Mouse (Mus musculus): ENCODE results near the gene Spz1. TPM values are rescaled to one million over a fixed set of nuclear protein-coding genes. Genes with fewer than 3 reads are reported as not detected.
A peak's percentile ranks its signal among the peaks of the same experiment; 100 is the strongest.

Gene Spz1
- polyA plus RNA-seq, 1 experiment = not detected

DNA sequence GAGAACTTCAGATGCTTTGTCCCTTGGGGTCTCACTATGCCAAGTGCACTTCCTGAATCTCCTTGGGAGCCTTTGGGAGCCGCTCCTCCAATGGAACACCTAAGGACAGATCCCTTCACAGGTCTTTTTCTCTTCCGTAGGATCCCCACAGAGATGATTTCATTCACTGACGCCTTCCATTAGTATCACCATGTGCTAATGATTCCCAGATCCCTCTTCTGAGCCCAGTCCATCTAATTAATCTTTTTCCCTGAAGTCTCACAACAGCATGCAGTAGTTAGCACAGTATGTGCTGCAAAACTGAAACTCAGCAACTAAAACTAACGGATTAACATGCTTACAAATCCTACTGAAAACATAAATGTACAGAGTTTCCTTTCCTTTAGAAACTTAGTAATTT lies 36.8 kb downstream of the Spz1 start:
- TF ChIP-seq POLR2A (IDR thresholded peaks at IDR 0.05; ENCODE audit: low read depth, low read length) = no peak
- no peak for TF ChIP-seq CTCF (IDR thresholded peaks at IDR 0.05; ENCODE audit: borderline replicate concordance, insufficient read depth, low read length)
- no peaks in the 10 kb centered on the region for H3K4me1 ChIP-seq (ENCODE audit: control insufficient read depth, insufficient read depth, low read length)
- no peak overlapping the region for H3K4me3 ChIP-seq (ENCODE audit: insufficient read depth, low read length)
- no peak overlapping the region for H3K27ac ChIP-seq (ENCODE audit: insufficient read depth, low read length)

DNA sequence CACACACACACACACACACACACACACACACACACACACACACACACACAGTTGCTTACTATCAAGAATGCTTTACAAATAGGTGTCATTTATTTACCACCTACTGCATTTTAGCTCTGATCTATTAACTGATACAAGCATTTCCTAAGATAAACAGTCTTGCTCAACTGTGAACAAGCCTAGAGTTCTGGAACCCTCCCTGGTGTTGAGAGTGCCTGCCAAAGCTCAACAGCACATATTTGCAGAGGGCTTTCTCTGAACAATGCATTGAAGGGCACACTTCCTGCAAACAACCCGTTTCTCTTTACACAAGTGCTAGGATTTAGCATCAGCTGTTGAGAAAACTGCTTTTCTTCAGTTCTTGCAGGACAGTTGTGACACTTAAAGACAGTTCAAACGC lies 42.2 kb downstream of the Spz1 start:
- Histone ChIP-seq H3K4me3 (ENCODE audit: insufficient read depth, low read length) (no peak overlapping the region), H3K4me1 (ENCODE audit: control insufficient read depth, insufficient read depth, low read length) (peaks cover 2% of the 10 kb centered on the region), H3K27ac (ENCODE audit: insufficient read depth, low read length) (no peak overlapping the region)
- TF ChIP-seq POLR2A (IDR thresholded peaks at IDR 0.05; ENCODE audit: low read depth, low read length) = no peak

GRCm38 (mm10) chr13:92532216-92532615 lies 43.8 kb downstream of the Spz1 start:
- no peak for TF ChIP-seq CTCF (IDR thresholded peaks at IDR 0.05; ENCODE audit: borderline replicate concordance, insufficient read depth, low read length)
- no peak for TF ChIP-seq POLR2A (IDR thresholded peaks at IDR 0.05; ENCODE audit: low read depth, low read length)
- no peak overlapping the region for H3K27ac ChIP-seq (ENCODE audit: insufficient read depth, low read length)
- H3K4me3 ChIP-seq (ENCODE audit: insufficient read depth, low read length) = no peak overlapping the region
- peaks cover 2% of the 10 kb centered on the region for H3K4me1 ChIP-seq (ENCODE audit: control insufficient read depth, insufficient read depth, low read length)

GRCm38 (mm10) chr13:92531237-92531636 lies 44.7 kb downstream of the Spz1 start:
- H3K4me1 ChIP-seq (ENCODE audit: control insufficient read depth, insufficient read depth, low read length) = peaks cover 2% of the 10 kb centered on the region

DNA sequence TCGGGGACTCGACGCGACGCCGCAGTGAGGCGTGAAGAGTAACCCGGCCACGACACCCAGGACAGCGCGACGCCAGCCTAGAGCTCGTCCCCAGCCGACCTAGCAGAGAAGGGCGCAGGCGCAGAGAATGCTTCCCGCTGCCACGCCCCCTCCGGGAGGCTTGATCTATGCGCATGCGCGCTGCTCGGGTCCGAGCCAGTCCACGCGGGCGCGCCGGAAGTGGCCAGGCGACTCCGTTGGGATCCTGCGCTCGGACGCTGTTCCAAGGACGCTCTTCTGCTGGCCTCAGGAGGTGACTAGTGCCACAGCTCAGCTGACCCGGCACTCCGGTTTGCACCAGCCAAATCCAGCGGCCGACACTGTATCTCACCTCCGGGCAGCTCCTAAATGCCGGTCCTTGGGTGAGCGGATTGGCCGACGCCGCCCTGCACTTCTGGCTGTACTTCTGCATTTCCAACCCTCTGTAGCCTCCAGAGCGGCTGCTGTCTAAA lies 45.2 kb downstream of the Spz1 start, which contains the start of gene Zfyve16:
Zfyve16 (minus strand) TSS at position 148 of the 491 bp plus-strand sequence.
- peak within 1 kb of the TSS; percentile 90 for H3K27ac ChIP-seq (ENCODE audit: insufficient read depth, low read length)
- peaks cover 2% of the 10 kb centered on the region for H3K4me1 ChIP-seq (ENCODE audit: control insufficient read depth, insufficient read depth, low read length)
- peak; percentile 92 for TF ChIP-seq POLR2A (IDR thresholded peaks at IDR 0.05; ENCODE audit: low read depth, low read length)
- TF ChIP-seq CTCF (IDR thresholded peaks at IDR 0.05; ENCODE audit: borderline replicate concordance, insufficient read depth, low read length) = no peak
- peak within 1 kb of the TSS; percentile 68 for H3K4me3 ChIP-seq (ENCODE audit: insufficient read depth, low read length)

More at GRCm38 (mm10) chr13:92531237-92531636, 44.7 kb downstream of the Spz1 start:
- TF ChIP-seq CTCF (IDR thresholded peaks at IDR 0.05; ENCODE audit: borderline replicate concordance, insufficient read depth, low read length) (no peak), POLR2A (IDR thresholded peaks at IDR 0.05; ENCODE audit: low read depth, low read length) (no peak)
- peak overlapping the region; percentile 66 for H3K27ac ChIP-seq (ENCODE audit: insufficient read depth, low read length)
- peak overlapping the region; percentile 68 for H3K4me3 ChIP-seq (ENCODE audit: insufficient read depth, low read length)

DNA sequence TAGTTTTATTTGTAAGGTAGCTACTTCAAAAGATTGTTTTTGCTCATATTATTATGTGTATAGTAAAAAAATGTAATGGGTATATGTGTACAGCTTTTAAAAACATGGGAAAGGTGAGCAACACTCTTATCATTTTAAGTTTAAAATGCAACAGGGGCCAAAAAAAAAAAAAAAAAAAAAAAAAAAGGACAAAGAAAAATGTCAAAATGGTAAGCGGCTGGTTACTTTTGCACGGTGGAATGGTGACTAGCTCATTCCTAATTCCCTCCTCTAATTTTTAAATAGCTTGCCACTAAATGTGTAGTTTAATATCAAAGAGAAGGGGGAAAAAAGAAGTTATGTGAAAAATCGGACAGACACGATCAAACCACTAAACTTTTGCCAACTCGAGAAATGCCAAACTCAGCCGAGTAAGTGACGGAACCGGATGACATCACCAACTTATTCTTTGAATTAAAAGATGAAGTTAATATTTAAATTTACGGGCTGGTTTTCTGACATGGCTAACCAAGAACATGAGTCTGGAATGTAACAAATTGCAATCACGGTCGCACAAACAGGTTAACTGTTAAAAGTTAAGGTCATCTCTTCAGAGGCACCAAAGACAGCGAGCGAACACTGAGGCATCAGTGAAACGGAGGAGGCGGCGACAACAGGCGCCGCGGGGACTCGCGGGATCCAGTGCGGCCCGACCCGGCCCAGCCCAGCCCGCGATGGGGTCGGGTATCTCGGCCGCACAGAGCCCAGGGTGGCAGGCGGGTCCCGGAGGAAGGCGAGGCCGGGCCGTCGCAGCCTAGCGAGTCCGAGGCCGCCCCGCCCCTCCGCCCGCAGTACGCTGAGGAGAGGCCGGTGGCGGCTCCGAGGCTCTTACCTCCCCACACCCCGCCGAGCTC lies 45.9 kb downstream of the Spz1 start:
- Histone ChIP-seq H3K27ac (ENCODE audit: insufficient read depth, low read length) (peak overlapping the region; percentile 90), H3K4me1 (ENCODE audit: control insufficient read depth, insufficient read depth, low read length) (peaks cover 2% of the 10 kb centered on the region), H3K4me3 (ENCODE audit: insufficient read depth, low read length) (peak overlapping the region; percentile 68)
- TF ChIP-seq CTCF (IDR thresholded peaks at IDR 0.05; ENCODE audit: borderline replicate concordance, insufficient read depth, low read length) (no peak), POLR2A (IDR thresholded peaks at IDR 0.05; ENCODE audit: low read depth, low read length) (no peak)

Other genes with a start within 250 kb of the Spz1 start
- 6.3 and 7.6 TPM in 2 replicates for gene Dhfr, start 221.4 kb downstream of the Spz1 start, polyA plus RNA-seq (2011; ENCODE audit: insufficient read length, low read depth, missing spikeins)
- gene Msh3, start 221.2 kb downstream of the Spz1 start, polyA plus RNA-seq (2011; ENCODE audit: insufficient read length, low read depth, missing spikeins) = 8.1 and 14.0 TPM in 2 replicates
- gene Ankrd34b, start 150.3 kb downstream of the Spz1 start, polyA plus RNA-seq (2011; ENCODE audit: insufficient read length, low read depth, missing spikeins) = not detected in 2 replicates
- gene Fam151b, start 92.2 kb downstream of the Spz1 start, polyA plus RNA-seq (2011; ENCODE audit: insufficient read length, low read depth, missing spikeins) = 2.3 and 2.8 TPM in 2 replicates
- 30.4 and 32.6 TPM in 2 replicates for gene Zfyve16, start 45.3 kb downstream of the Spz1 start, polyA plus RNA-seq (2011; ENCODE audit: insufficient read length, low read depth, missing spikeins)
- 13.3 and 17.5 TPM in 2 replicates for gene Serinc5, start 34.9 kb upstream of the Spz1 start, polyA plus RNA-seq (2011; ENCODE audit: insufficient read length, low read depth, missing spikeins)
- gene Thbs4, start 218.6 kb upstream of the Spz1 start, polyA plus RNA-seq (2011; ENCODE audit: insufficient read length, low read depth, missing spikeins) = 0.65 and 2.6 TPM in 2 replicates

Measured in embryonic fibroblast, embryonic 13.5 days (primary cell).